Mouse (Mus musculus) forebrain, postnatal 0 days (tissue): ENCODE measurements at regions not wholly inside any gene's neighbourhood (a gene's known extent, or its start where the extent isn't known, plus 50 kb on each side); places are given as distances from the start of the nearest gene placed in this dataset.

ENCODE experiments used
- ATAC-seq: fragments of 200-750 bp; cut with Nextera tagmentation; 2 replicates; pipeline ENCODE4 v1.8.0; 2017; ENCODE audit warnings: mild to moderate bottlenecking, moderate library complexity
- DNase-seq: peaks from one replicate; pipeline ENCODE4 v3.0.0-alpha.2; 2015
- H3K27ac ChIP-seq: fragments of 300-500 bp; sonication (generic); 2 replicates; pipeline ENCODE4 v1.5.1; 2014; ENCODE audit warnings: low read depth, mild to moderate bottlenecking, antibody characterized with exemption, low read length, moderate library complexity, mixed read lengths
- H3K27me3 ChIP-seq: fragments of 300-500 bp; sonication (generic); 2 replicates; pipeline ENCODE4 v1.6.1; 2014; ENCODE audit warnings: mild to moderate bottlenecking, low read length, mixed read lengths; ENCODE audit not compliant: insufficient read depth
- H3K36me3 ChIP-seq: fragments of 300-500 bp; sonication (generic); 2 replicates; pipeline ENCODE4 v1.6.1; 2014; ENCODE audit warnings: mild to moderate bottlenecking, moderate library complexity; ENCODE audit not compliant: insufficient read depth
- H3K4me1 ChIP-seq: fragments of 300-500 bp; sonication (generic); 2 replicates; pipeline ENCODE4 v1.6.1; 2014; ENCODE audit warnings: antibody characterized with exemption; ENCODE audit not compliant: insufficient read depth
- H3K4me2 ChIP-seq: fragments of 300-500 bp; sonication (generic); 2 replicates; pipeline ENCODE4 v1.6.1; 2014; ENCODE audit warnings: low read depth, mild to moderate bottlenecking, moderate library complexity
- H3K4me3 ChIP-seq: fragments of 300-500 bp; sonication (generic); 2 replicates; pipeline ENCODE4 v1.5.1; 2014; ENCODE audit warnings: low read depth, low read length, mixed read lengths
- H3K9ac ChIP-seq: fragments of 300-500 bp; sonication (generic); 2 replicates; pipeline ENCODE4 v1.6.1; 2014; ENCODE audit warnings: mild to moderate bottlenecking
- H3K9me3 ChIP-seq: fragments of 300-500 bp; sonication (generic); 2 replicates; pipeline ENCODE4 v1.6.1; 2016; ENCODE audit warnings: low read length
- CTCF ChIP-seq: sonication (generic); IDR thresholded peaks from 2 replicates; pipeline ENCODE4 v1.5.1; 2016; ENCODE audit warnings: antibody characterized with exemption, control low read depth, low read depth
- WGBS: fragments of 180-500 bp; shearing (Covaris S2); extraction: QIAGEN DNeasy Blood & Tissue Kit; methylation state at CpG from one replicate; pipeline ENCODE4 v1.1.7; 2014; 5-methylcytosine and 5-hydroxymethylcytosine counted together

GRCm38 (mm10) chr12:117389516-117390347 lies 126.5 kb upstream of the Rapgef5 start:
- no peak for DNase-seq
- H3K27me3 ChIP-seq, result no peaks in the 10 kb centered on the region
- TF ChIP-seq CTCF, result no peak
- H3K9ac ChIP-seq, result no peak overlapping the region
- no peak overlapping the region for H3K4me2 ChIP-seq
- H3K4me1 ChIP-seq, result no peaks in the 10 kb centered on the region
- no peak for ATAC-seq
- H3K4me3 ChIP-seq, result no peak overlapping the region
- WGBS, result 59% methylated on average over 7 of the region's 7 CpGs
- H3K36me3 ChIP-seq, result no peaks in the 10 kb centered on the region
- no peak overlapping the region for H3K27ac ChIP-seq
- no peaks in the 10 kb centered on the region for H3K9me3 ChIP-seq

DNA sequence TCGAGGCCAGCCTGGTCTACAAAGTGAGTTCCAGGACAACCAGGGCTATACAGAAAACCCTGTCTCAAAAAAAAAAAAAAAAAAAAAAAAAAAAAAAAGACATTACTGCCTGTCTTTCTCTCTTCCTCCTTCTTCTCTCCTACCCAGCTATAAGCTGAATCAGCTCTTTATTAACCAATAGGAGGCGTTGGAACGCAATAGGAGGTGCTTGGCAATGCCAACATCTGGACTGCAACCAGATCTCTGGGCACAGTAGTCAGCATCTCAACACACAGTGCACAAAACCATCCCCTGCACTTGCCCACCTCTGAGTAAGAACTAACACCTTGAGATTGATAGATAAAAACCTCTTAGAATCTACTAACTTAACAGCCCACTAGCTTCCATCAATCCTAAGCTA lies 118.8 kb upstream of the Rapgef5 start:
- H3K27ac ChIP-seq, result no peak overlapping the region
- DNase-seq (no peak), ATAC-seq (no peak)
- no peaks in the 10 kb centered on the region for H3K36me3 ChIP-seq
- no peaks in the 10 kb centered on the region for H3K27me3 ChIP-seq
- H3K9me3 ChIP-seq, result no peaks in the 10 kb centered on the region
- no peak overlapping the region for H3K4me2 ChIP-seq
- no peak overlapping the region for H3K9ac ChIP-seq
- 90% methylated on average over 3 of the region's 3 CpGs for WGBS
- no peaks in the 10 kb centered on the region for H3K4me1 ChIP-seq
- no peak for TF ChIP-seq CTCF
- H3K4me3 ChIP-seq, result no peak overlapping the region

- 9% methylated on average over 7 of the region's 7 CpGs for WGBS
- no peak overlapping the region for H3K4me3 ChIP-seq
- H3K9ac ChIP-seq, result no peak overlapping the region
- H3K9me3 ChIP-seq, result no peaks in the 10 kb centered on the region
- H3K4me1 ChIP-seq, result no peaks in the 10 kb centered on the region
- DNase-seq (peak; percentile 92), ATAC-seq (peak; percentile 87)
- H3K36me3 ChIP-seq, result no peaks in the 10 kb centered on the region
- H3K27me3 ChIP-seq, result no peaks in the 10 kb centered on the region
- TF ChIP-seq CTCF, result peak; percentile 96
- no peak overlapping the region for H3K27ac ChIP-seq
- no peak overlapping the region for H3K4me2 ChIP-seq
Measured at GRCm38 (mm10) chr12:117403513-117404156, 112.6 kb upstream of the Rapgef5 start.

GRCm38 (mm10) chr12:117404157-117404752 lies 112.0 kb upstream of the Rapgef5 start:
- Histone ChIP-seq H3K4me2 (no peak overlapping the region), H3K4me1 (no peaks in the 10 kb centered on the region), H3K9ac (no peak overlapping the region), H3K27me3 (no peaks in the 10 kb centered on the region), H3K9me3 (no peaks in the 10 kb centered on the region), H3K27ac (no peak overlapping the region), H3K4me3 (no peak overlapping the region), H3K36me3 (no peaks in the 10 kb centered on the region)
- ATAC-seq (no peak), DNase-seq (no peak)
- no peak for TF ChIP-seq CTCF
- 71% methylated on average over 5 of the region's 5 CpGs for WGBS

DNA sequence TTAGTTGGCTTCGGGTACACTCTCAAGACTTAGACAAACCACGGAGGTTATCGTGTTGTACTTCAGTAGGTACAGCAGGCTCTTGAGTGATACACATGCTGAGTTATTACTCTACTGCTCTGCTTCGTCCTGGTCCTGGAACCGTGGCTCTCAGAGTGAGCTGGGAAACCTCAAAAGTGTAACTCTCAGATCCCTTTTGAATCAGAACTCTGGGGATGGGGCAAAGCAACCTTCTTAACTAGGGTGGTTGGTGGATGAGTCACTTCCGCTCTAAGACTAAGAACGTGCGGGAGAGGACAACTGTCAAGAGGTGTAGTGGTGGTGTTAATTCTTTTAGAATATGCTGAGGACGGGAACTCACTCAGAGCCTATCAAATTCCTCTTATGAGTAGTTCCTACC lies 109.4 kb upstream of the Rapgef5 start:
- Histone ChIP-seq H3K9me3 (no peaks in the 10 kb centered on the region), H3K36me3 (no peaks in the 10 kb centered on the region), H3K4me2 (no peak overlapping the region), H3K4me3 (no peak overlapping the region), H3K27ac (no peak overlapping the region), H3K27me3 (no peaks in the 10 kb centered on the region), H3K9ac (no peak overlapping the region), H3K4me1 (no peaks in the 10 kb centered on the region)
- TF ChIP-seq CTCF, result no peak
- no peak for ATAC-seq
- no peak for DNase-seq
- 89% methylated on average over 9 of the region's 9 CpGs for WGBS

DNA sequence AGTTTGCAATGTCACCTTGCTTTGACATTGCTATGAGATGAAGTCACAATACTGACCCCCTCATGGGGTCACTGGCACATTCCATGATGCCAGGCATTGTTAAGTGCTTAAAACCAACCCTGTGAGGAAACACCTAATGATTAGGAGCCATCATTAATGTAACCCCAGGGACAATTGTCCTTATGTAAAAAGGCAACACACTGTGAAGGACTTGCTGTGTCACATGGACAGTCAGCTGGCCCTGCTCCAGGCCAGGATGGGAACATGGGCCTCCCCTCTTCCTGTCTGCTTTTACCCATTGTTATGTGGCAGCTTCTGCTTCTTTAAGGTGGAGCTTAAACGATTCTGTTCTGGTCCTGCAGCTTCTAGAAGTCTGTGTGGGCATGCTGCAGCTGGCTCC lies 105.7 kb upstream of the Rapgef5 start:
- WGBS, result 50% methylated on average over 1 of the region's 1 CpGs
- Histone ChIP-seq H3K9me3 (no peaks in the 10 kb centered on the region), H3K27me3 (no peaks in the 10 kb centered on the region), H3K4me1 (0 out of 2 replicates have a peak, but pooled peaks cover 4% of the 10 kb centered on the region), H3K36me3 (no peaks in the 10 kb centered on the region), H3K9ac (no peak overlapping the region), H3K27ac (no peak overlapping the region), H3K4me3 (no peak overlapping the region), H3K4me2 (no peak overlapping the region)
- no peak for TF ChIP-seq CTCF
- no peak for DNase-seq
- ATAC-seq, result no peak

DNA sequence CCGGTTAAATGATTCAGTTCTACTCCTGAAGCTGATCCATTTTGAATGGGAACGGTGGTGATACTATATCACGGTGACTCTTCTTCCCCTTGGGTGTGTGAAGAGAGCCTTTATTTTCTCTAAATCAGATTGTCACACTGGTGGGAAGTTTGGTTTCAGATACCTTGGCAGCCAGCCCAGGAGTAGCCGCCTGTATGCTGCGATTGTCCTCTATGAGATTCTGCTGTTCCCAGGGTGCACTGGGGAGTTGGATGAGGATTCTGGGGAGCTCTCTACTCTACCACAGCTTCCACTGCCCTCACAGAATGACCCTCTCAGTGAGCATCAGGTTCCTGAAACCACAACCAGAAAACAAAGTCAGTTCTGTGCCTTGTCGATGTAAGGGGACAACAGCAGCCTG lies 104.0 kb upstream of the Rapgef5 start:
- H3K9ac ChIP-seq, result no peak overlapping the region
- H3K4me3 ChIP-seq, result no peak overlapping the region
- H3K4me1 ChIP-seq, result 0 out of 2 replicates have a peak, but pooled peaks cover 4% of the 10 kb centered on the region
- TF ChIP-seq CTCF, result no peak
- ATAC-seq, result no peak
- H3K27me3 ChIP-seq, result no peaks in the 10 kb centered on the region
- H3K36me3 ChIP-seq, result no peaks in the 10 kb centered on the region
- peak; percentile 26 for DNase-seq
- H3K27ac ChIP-seq, result no peak overlapping the region
- H3K9me3 ChIP-seq, result no peaks in the 10 kb centered on the region
- H3K4me2 ChIP-seq, result no peak overlapping the region
- WGBS, result 47% methylated on average over 6 of the region's 6 CpGs
